Mouse (Mus musculus): ENCODE data around the gene Rora. TPM values are rescaled to one million over a fixed set of nuclear protein-coding genes. Genes with fewer than 3 reads are reported as not detected.

The Rora gene
- polyA plus RNA-seq, 1 experiment from 2014 or later = 9.0 TPM

DNA sequence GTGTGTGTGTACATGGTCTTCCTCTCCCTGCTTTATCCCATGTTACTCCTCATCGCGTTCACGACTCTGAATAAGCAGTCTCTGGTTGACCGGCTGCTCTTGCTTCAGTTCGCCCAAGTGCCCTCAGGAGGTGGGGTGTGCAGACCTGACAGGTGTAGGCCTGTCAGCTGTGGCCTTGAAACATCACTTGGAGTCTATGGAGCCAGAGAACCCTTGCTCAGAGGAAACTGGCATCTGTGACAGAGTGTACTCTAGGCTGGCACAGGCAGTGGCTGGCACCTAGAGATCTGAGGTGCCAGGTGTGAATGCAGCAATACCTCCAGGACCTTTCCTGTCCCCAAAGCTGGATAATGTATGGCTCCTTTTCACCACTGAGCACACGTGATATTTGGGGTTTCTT, 331.5 kb downstream of the Rora start:
- DNase-seq (ENCODE audit: low read depth, low spot score) (no peak), ATAC-seq (no peak)
- in situ Hi-C loops (cut with MboI; ENCODE audit: low pct_unique_long_range_greater_than_20kb) = no loop called here
- no peak for TF ChIP-seq CTCF (IDR thresholded peaks at IDR 0.05)
- POLR2A ChIA-PET = no interaction called here
- peaks cover 12% of the 10 kb centered on the region for H3K27me3 ChIP-seq
- CTCF ChIA-PET = no interaction called here

DNA sequence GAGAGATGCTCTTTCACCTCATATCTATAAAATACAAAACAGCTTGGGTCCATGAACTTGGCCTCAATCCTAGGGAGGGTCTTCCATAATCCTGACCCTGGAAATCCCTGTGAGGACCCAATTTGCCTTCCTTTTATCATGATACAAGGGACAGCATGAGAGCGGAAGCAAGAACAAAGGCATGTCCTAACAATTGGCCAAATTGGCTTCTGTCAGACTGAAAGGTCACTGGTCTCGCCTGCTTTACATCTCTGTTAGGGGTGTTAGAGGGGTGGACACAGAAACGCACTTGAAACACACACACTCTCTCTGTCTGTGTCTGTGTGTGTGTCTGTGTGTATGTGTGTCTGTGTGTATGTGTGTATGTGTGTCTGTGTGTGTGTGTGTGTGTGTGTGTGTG, 332.2 kb downstream of the Rora start:
- TF ChIP-seq CTCF (IDR thresholded peaks at IDR 0.05) = no peak
- POLR2A ChIA-PET = no interaction called here

DNA sequence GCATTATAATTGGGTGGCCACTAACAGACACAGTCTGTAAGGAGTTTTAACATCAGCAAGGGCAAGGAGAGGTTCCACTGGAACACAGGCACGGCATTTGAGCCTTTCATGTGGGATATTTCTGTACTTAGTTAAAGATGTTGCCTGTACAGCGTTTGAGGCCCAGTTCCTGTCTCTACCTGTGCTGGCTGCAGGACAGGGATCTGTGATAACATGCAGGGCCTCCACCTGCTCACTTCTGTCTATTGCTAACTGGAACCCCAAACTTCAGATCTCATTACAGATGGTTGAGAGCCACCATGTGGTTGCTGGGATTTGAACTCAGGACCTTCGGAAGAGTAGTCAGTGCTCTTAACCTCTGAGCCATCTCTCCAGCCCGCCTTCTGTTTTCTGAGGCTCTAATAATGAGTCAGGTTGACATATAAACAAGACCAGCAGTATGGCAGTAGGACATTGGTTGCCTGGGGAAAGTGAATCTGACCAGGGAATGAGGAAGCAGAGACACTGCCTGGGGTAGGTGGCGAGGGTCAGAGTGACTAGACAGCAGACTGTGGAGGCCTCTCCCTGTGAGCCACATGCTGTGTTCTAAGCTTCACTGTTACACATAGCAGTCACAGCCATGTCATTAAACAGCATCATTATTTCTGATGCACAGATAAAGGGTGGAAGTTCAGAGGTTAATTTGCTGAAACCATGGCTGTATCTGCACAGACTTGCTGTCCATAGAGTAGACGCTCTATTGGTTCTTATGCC, 333.9 kb downstream of the Rora start:
- CTCF ChIA-PET = no interaction called here
- no peak for DNase-seq (ENCODE audit: low read depth, low spot score)
- TF ChIP-seq CTCF (IDR thresholded peaks at IDR 0.05) = no peak
- POLR2A ChIA-PET = no interaction called here
- peaks cover 8% of the 10 kb centered on the region for H3K27me3 ChIP-seq
- in situ Hi-C loops (cut with MboI; ENCODE audit: low pct_unique_long_range_greater_than_20kb) = no loop called here
- no peak for ATAC-seq

More for the DNA sequence above, 332.2 kb downstream of the Rora start:
- H3K27me3 ChIP-seq = peaks cover 8% of the 10 kb centered on the region
- in situ Hi-C loops (cut with MboI; ENCODE audit: low pct_unique_long_range_greater_than_20kb) = no loop called here
- no peak for DNase-seq (ENCODE audit: low read depth, low spot score)
- ATAC-seq = no peak
- CTCF ChIA-PET = no interaction called here

DNA sequence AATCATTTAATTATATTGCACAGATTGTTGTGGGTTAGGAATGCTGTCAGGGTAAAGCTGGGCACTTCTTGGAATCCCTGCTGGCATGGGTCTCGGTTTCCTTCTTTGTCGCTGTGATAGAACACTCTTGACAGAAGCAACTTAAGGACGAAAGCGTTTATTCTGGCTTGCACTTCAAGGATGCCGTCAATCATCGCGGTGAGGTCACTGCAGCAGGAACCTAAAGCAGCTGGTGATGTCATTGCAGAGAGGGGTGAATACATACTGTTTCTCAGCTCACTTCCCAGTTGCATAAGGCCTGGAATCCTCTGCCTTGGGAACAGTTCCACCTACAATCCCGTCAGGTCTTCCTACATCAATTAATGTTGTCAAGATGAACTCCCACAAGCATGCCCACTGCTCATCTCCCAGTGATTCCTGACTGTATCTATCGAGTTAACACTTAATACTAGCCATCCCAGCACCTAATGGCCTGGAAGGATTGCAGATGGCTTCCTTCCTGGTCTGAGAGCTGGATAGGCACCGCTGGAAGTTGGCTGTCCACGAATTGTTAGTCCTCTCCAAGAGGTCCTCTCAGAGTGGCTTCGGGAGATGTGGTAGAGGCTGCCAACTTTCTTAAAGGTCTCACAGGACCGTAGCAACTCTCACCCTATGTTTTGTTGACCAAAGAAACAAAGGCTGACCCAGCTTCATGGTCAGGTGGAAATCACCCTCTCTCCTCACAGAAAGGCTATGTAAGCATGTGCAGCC, 334.8 kb downstream of the Rora start:
- in situ Hi-C loops (cut with MboI; ENCODE audit: low pct_unique_long_range_greater_than_20kb) = no loop called here

DNA sequence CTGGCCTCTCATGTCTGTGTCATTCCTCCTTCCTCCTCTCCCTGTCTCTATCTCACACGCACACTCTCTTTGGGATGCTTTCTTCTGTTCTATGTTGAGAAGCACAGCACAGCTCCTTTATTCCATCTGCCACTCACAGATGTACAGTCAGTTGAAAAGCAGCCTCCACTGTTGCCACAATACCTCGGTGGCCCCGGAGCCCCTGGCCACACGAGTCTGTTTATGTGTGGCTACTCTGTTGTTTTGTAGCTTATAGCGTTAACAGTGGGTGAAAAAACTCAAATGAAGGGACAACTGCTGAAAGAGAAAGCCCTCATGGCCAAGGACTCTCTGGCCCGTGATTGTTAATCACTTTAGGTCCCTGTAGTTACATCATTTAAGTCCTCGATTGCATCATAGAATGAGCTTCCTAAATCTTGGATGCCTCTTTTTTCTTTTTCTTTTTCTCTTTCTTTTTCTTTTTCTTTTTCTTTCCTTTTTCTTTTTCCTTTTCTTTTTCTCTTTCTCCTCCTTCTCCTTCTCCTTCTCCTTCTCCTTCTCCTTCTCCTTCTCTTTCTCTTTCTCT, 336.4 kb downstream of the Rora start:
- DNase-seq (ENCODE audit: low read depth, low spot score) (no peak), ATAC-seq (no peak)
- in situ Hi-C loops (cut with MboI; ENCODE audit: low pct_unique_long_range_greater_than_20kb) = no loop called here
- ChIA-PET CTCF (no interaction called here), POLR2A (no interaction called here)
- no peak for TF ChIP-seq CTCF (IDR thresholded peaks at IDR 0.05)
- H3K27me3 ChIP-seq = no peaks in the 10 kb centered on the region

More for the DNA sequence above, 334.8 kb downstream of the Rora start:
- TF ChIP-seq CTCF (IDR thresholded peaks at IDR 0.05) = no peak
- POLR2A ChIA-PET = no interaction called here
- CTCF ChIA-PET = no interaction called here
- DNase-seq (ENCODE audit: low read depth, low spot score) = no peak
- ATAC-seq = no peak
- H3K27me3 ChIP-seq = peaks cover 3% of the 10 kb centered on the region

DNA sequence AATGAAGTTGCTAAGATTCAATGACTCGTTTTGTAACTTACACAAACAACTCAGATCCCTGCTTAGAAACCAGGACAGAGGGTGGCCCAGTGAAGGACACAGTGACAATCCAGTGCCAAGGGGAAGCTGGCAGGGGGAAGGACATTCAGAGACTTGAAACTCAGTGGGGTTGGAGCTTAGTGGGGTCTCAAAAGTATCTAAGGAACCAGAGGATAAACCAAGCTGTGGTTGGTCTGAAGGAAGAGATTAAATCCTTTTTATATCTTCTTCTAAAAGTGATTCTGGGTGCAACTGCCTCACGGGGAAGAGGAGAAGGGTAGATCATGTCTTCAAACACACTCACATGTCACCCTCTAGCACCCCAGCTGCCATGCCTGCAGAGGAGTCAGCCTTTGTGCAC, 340.3 kb downstream of the Rora start:
- ChIA-PET POLR2A (no interaction called here), CTCF (no interaction called here)
- in situ Hi-C loops (cut with MboI; ENCODE audit: low pct_unique_long_range_greater_than_20kb) = no loop called here
- peaks cover 5% of the 10 kb centered on the region for H3K27me3 ChIP-seq
- ATAC-seq (no peak), DNase-seq (ENCODE audit: low read depth, low spot score) (no peak)
- no peak for TF ChIP-seq CTCF (IDR thresholded peaks at IDR 0.05)

DNA sequence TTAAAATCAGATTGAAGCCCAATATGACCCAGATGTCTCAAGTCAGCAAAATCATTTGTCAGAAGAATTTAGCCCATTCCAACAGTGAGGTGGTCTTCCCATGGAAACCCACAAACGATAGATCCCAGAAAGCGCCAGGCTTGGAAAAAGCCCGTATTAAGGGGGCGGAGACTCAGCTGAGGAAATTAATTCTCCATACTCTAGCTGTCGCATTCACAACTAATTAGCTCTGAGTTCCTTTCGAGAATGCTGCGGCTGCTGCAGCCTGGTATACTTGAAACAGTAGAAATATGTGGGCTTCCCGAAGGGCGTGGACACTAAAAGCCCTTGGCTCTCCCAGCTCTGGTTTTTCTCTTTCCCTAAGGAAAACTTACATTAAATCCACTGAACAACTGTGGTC, 345.4 kb downstream of the Rora start:
- no peak for ATAC-seq
- H3K27me3 ChIP-seq = peaks cover 9% of the 10 kb centered on the region
- CTCF ChIA-PET = no interaction called here

DNA sequence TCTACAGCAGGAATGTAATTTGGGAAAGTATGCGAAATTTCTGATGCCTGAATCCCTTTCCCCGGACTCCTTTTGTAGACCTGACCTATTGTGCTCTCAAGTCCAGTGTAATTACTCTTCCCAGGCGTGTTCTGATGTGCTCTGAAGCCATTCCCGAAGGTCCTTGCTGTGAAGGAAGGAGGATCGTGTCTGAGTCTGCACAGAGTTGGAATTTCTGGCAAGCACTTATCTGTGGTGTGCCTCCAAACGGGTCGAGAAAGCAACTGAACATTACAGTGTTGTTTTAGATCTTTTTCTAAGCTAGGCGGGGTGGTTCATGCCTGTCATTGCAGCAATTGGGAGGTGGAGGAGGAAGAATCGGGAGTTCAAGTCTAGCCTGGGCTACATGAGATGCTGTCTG, 350.9 kb downstream of the Rora start:
- ATAC-seq (no peak), DNase-seq (ENCODE audit: low read depth, low spot score) (no peak)
- TF ChIP-seq CTCF (IDR thresholded peaks at IDR 0.05) = no peak
- peaks cover 13% of the 10 kb centered on the region for H3K27me3 ChIP-seq
- in situ Hi-C loops (cut with MboI; ENCODE audit: low pct_unique_long_range_greater_than_20kb) = no loop called here
- ChIA-PET CTCF (no interaction called here), POLR2A (no interaction called here)

More for the DNA sequence above, 345.4 kb downstream of the Rora start:
- DNase-seq (ENCODE audit: low read depth, low spot score) = no peak
- in situ Hi-C loops (cut with MboI; ENCODE audit: low pct_unique_long_range_greater_than_20kb) = no loop called here
- TF ChIP-seq CTCF (IDR thresholded peaks at IDR 0.05) = no peak
- POLR2A ChIA-PET = no interaction called here

DNA sequence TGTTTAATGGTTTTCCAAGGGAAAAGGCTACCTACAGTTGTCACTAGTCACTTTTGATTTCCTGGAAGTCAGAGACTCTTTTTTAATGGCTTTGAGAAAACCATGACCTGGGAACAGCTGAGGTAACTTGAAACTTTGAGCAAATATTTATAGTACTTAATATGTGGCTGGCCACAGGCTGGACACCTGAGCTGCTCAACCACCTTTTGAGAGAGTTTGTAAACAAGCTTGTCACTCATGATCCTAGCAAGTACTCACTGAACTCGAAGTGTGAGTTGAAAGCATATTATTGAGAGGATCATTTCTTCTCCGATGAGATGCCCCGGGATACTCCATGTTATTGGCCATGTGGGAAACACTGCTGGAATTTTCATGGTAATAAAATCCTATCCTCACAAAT, 353.1 kb downstream of the Rora start:
- POLR2A ChIA-PET = no interaction called here
- in situ Hi-C loops (cut with MboI; ENCODE audit: low pct_unique_long_range_greater_than_20kb) = no loop called here
- no peak for TF ChIP-seq CTCF (IDR thresholded peaks at IDR 0.05)
- CTCF ChIA-PET = no interaction called here
- ATAC-seq (no peak), DNase-seq (ENCODE audit: low read depth, low spot score) (no peak)
- H3K27me3 ChIP-seq = peaks cover 11% of the 10 kb centered on the region

DNA sequence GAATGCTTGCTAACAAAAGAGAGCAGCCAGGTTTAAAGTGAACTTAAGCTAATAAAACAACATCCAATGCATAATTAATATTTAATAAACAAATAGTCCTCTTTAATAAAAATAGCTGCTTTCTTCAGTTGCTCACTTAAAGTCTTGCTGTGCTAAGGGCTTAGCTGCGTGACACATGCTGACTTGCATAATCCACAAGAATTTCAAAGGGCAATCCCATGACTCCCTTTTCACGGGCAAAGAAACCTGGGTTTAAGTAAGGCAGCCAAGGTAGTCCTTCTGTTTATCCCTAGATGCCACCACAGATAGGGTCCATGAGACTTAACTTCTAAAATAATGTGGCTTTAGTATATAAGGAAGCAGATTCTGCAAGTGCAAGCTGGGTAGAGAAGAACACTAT, 355.1 kb downstream of the Rora start:
- no peak for DNase-seq (ENCODE audit: low read depth, low spot score)
- no peak for TF ChIP-seq CTCF (IDR thresholded peaks at IDR 0.05)
- ChIA-PET CTCF (no interaction called here), POLR2A (no interaction called here)
- in situ Hi-C loops (cut with MboI; ENCODE audit: low pct_unique_long_range_greater_than_20kb) = no loop called here
- H3K27me3 ChIP-seq = peaks cover 22% of the 10 kb centered on the region
- ATAC-seq = no peak

DNA sequence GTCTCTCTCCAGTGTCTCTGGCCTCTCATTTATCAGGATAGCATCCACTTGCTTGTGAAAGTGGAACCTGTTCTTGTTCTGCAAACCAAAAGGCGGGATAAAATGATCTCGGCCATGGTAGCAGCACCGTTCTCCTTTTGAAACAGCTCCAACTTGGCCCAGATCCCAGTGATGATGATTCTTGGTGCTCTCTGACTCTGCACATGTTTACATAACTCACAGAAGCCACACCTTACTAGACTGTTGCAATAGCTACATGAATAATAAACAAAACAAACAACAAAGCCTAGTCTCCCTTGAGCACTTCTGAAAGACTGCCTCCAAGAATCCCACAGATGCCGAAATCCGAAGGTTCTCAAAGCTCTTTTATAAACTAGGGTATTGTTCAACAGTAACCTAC, 357.3 kb downstream of the Rora start:
- ATAC-seq (no peak), DNase-seq (ENCODE audit: low read depth, low spot score) (no peak)
- no peak for TF ChIP-seq CTCF (IDR thresholded peaks at IDR 0.05)
- in situ Hi-C loops (cut with MboI; ENCODE audit: low pct_unique_long_range_greater_than_20kb) = no loop called here
- POLR2A ChIA-PET = no interaction called here
- peaks cover 27% of the 10 kb centered on the region for H3K27me3 ChIP-seq
- CTCF ChIA-PET = no interaction called here

All from Patski (cell line).